Mouse (Mus musculus) cerebellum, adult 2 months (tissue): ENCODE measurements around the gene Sprr2a3.

Experiments
- CTCF ChIP-seq: fragments of 200-500 bp; IDR thresholded peaks from 2 replicates; pipeline ENCODE4 v1.5.1; 2011; ENCODE audit warnings: low read depth, mild to moderate bottlenecking, control low read depth, low read length, moderate library complexity, borderline replicate concordance; ENCODE audit not compliant: insufficient read depth
- POLR2A ChIP-seq: fragments of 200-500 bp; IDR thresholded peaks from 2 replicates; pipeline ENCODE4 v1.6.1; 2011; ENCODE audit warnings: low read length, control low read depth, borderline replicate concordance; ENCODE audit not compliant: insufficient read depth

DNA sequence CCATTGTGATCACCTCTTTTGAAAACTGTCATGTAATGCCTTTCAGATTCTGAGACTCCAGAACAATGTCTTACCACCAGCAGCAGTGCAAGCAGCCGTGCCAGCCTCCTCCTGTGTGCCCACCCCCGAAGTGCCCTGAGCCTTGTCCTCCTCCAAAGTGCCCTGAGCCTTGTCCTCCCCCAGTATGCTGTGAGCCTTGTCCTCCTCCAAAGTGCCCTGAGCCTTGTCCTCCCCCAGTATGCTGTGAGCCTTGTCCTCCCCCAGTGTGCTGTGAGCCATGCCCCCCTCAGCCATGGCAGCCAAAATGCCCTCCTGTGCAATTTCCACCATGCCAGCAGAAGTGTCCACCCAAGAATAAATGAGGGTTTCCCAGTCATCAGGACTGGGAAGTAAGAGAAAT is 32.2 kb downstream of the Sprr2a3 start:
- no peak for TF ChIP-seq POLR2A
- TF ChIP-seq CTCF = no peak
